Mouse (Mus musculus) urinary bladder, adult 18-20 months (tissue): ENCODE data around the gene Hs3st1.

ENCODE experiments used
- DNase-seq, 2 experiments: peaks; one replicate each; pipeline ENCODE4 v3.0.0; 2022; ENCODE audit warnings: low spot score in 2 of 2, mixed read lengths in 2 of 2

Hs3st1 gene

GRCm38 (mm10) chr5:39643260-39643923 lies 111.9 kb downstream of the Hs3st1 start:
- DNase-seq: no peak

GRCm38 (mm10) chr5:39642222-39642770 lies 113.0 kb downstream of the Hs3st1 start:
- no peak for DNase-seq

DNA sequence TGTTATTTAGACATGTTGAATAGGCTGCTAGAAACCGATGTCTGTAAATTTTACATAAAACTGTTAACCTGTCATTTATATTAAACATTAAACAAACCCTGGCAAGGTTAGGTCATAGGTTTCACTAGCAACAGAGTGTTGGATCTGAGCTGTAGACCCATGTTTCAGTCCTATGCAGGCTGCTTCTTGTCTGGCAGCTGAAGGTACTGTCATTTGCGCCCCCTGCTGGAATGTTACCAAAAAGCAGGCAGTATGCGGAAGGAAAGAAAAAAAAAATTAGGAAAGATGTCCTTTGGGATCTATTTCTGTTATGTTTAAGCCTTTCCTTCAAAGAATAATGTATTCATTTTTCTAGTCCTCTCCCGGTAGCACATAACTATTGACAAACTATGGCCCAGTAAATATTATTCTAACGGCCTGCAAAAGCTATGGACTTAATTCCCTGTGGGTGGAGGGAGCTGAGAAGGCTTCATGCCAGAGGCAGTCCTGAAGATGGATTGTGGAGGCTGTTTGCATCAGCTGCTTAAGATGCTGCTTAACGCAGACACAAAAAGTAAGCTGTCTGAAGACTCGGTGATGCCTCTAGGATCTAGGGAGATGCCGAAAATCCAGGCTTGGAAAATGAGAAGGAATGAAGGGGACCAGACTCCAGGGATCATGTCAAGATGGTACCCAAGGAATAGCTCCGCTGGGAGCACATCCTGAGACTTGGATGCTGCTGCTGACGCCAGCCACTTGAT lies 115.7 kb downstream of the Hs3st1 start:
- DNase-seq: no peak

DNA sequence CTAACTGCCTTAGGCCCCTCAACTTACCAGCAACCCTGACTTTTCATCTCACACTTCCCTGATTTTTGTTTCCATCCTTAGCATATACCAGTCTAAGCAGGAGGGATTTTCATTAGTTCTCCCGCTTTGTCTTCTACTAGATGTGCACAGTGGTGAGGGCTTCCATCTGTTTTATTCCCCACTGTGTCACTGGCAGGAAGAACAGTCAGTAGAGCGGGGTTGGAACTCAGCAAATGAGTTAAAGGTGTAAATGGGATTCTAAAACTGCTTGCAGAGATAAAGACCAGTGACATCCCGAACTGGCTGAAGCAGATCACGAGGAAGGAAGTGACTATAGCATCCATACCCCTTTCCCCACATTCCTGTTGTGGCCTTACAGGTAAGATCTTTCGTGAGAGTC lies 116.3 kb downstream of the Hs3st1 start:
- no peak for DNase-seq

DNA sequence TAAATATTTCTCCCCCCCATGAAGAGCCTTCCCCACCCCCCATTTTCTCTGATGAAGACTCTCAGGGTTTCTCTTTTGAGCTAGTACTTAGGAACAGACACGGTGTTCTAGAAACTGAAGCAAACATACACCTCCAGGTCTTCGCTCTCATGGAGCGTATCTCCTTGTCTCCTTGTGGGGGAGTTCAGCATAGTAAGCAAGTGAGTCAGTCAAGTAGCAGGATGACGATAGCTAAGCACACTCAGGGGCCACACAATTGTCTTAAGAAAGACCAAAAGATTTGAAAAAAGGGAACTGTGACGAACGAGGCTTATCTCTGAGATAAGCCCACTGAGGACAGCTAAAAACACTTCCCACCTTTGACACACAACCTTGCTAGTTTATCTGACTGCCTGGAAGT lies 117.4 kb downstream of the Hs3st1 start:
- DNase-seq: no peak

DNA sequence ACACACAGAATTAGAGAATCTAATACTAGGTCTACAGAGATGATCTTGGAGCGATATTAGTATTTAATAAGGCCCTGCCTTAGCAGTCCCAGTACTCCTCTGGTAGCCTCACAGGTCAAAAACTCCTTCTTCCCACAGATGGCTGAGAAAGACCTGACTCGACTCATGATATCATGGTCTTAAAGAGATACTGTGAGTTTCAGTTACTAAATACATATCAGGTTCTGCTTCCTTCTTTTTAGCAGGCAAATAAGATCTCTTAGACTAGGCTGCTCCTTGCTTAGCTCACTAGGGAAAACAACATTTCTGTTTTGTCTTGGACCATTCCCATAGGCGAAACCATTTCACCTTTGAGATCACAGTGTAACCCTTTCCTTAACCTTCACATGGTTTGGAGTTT lies 119.2 kb downstream of the Hs3st1 start:
- DNase-seq: no peak

DNA sequence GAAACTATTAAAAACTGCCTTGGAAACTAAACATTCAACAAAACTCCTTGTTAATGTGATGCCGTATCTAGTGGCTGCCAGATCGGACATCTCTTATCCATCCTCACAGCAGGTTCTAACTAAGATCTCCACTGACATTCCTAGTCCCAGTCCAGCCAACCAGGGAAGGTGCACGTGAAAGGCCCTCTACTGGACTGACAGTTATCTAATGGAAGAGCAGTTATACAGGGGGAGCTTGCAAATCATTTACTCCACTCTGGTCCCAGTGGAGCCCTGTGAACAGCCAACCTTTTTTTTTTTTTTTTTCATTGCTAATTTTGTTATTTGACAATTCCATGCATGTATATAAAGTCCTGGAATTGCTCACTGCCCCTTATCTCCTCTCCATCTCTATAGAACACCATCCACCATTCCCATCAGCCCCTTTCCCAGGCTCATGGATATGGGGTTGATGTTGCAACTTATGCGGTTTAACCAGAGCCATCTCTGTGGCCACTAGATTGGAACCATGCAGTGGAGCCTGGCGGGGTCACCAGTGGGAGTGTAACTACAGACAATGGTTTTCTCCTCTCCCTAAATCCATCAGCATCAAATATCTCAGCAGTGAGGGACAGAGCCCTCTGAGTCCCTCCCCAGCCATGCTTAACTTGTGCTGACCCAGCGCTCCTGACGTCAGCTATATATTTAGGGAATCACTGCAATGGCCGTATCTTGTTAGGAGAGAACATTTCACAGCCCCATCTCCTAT lies 120.8 kb downstream of the Hs3st1 start:
- no peak for DNase-seq

GRCm38 (mm10) chr5:39633206-39633605 lies 122.1 kb downstream of the Hs3st1 start:
- no peak for DNase-seq

- no peak for DNase-seq
Observed at GRCm38 (mm10) chr5:39630841-39631240, 124.4 kb downstream of the Hs3st1 start.

DNA sequence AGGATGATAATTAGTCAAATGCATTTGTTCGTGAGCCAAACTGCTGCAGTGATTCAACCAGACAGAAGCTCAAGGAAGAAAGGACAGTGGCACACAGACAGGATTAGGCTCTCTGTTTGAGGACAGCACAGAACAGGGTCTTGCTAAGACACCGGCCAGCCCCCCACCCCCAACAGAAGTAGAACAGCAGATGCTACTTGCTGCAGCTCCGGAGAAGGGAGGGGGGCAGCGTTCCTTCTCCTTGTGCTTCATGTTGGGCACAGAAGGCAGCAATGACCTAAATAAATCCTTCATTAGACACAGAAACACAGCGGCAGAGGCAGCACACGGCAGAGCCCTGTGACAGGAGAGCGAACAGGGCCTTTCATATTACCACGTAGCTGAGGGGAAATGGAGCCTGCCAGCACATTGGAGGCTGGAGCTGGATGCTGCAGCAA lies 130.2 kb downstream of the Hs3st1 start:
- DNase-seq: no peak

DNA sequence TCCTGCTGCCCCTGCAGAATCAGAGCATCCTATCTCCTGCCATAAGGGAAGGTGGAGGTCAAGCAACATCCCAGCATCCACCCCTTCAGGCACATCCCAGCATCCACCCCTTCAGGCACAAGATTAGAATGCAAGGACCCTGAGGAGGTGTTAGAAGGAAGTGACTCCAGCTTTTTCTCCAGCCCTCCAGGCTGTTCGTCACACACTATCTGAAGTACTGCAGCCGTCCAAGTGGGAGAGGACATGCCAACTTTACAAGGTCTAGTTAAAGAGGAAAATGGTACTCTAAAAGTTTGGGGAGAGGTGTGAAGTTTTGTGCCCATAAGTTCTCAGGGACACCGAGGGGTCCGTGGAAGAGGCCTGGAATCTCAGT lies 131.1 kb downstream of the Hs3st1 start:
- DNase-seq: no peak

- DNase-seq: no peak
Observed at GRCm38 (mm10) chr5:39623304-39624217, 131.7 kb downstream of the Hs3st1 start.

DNA sequence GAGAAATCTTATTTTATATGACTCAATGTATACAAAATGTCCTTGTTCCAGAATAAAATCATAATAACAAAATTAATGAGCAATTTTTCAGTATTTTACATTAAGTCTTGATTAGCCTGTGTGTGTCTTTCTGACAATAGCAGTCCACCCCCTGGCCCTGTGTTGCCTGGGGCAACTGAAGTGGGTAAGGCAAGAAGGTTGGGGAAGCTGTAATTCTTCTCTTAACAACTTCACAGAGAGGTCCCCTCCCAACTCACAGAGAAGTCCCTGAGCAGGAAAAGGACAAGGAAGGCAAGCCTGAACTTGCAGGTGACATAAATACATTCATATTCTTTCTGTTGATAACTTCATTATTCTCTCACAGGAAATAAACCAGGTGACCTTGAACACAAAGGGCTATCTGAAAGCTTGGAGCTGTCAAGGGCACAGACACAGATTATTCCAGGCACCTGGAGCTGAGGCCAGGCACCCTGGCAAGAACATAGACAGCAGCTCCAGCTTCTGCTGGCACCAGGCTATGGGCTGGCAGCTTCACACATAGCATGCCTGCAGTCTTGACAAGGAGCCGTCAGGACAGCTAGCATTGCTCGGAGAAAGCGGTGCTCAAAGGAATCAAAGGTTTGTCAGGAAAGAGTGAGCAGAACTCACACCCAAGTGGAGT lies 134.9 kb downstream of the Hs3st1 start:
- no peak for DNase-seq

DNA sequence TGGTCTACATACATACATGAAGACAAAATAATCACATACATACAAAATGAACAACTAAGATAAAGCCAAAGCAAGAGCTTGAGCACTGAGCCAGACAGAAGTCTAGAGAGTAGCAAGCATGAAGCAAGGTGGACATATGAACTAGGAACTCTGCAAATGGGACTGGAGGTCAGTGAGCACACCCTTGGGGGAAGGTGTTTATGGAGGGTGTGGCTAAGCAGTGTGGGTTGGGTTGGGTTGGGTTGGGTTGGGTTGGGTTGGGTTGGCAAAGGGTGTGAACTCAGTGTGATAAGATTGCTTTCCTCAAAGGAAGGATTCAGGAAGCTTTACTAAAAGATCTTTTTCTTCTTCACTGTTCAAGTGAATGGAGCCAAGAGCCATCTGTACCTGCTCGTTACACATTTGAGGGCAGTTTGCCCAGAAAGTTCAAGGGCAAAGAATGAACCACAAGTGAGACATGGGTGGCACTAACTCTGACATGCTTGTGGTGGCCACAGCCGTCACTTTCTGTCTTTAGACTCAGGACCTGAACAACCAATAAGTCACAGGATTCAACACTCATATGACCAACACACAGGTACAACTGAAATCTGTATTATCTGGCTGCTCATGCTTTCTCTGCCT lies 137.8 kb downstream of the Hs3st1 start:
- no peak for DNase-seq

GRCm38 (mm10) chr5:39615202-39615601 lies 140.1 kb downstream of the Hs3st1 start:
- DNase-seq: no peak

- DNase-seq: no peak
Observed at GRCm38 (mm10) chr5:39613534-39613933, 141.7 kb downstream of the Hs3st1 start.

DNA sequence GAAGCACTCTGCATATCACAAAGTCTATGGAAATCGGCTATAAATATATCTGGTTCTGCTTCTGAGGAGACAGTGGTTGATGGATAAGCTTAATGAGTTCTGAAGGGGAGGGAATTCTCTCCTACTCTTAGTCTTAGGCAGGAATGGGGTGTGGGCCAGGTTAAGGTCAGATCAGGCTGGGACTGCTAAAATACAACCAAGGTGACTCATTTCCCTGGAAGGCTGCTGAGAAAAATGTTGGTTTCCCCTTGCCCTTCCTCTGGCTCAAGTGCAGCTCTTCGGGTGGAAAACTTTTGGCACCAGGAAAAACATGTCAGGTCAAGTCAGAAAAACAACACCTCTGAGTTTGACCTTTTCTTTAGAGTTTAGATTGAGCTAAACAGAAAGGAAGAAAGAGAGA lies 143.0 kb downstream of the Hs3st1 start:
- no peak for DNase-seq

DNA sequence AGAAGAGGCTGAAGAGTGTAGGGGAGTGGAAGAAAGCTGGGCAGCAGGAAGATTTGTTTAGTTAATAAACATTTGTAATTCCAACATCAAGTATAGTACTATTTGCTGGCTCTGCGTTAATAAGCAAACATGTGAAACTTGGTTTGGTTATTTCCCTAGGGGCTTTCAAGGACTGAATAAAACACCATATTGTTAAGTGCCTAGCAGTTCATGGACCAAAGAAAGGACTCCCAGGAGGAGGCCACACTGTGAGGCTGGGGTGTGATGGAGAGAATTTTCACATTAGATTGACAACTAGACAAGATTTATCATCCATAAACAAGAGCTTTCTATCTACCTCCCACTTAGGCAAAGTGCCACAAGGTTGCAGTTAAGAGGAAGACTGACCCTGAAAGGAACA lies 147.0 kb downstream of the Hs3st1 start:
- no peak for DNase-seq

GRCm38 (mm10) chr5:39594737-39595136 lies 160.5 kb downstream of the Hs3st1 start:
- no peak for DNase-seq
